Mouse (Mus musculus): ENCODE measurements at regions not wholly inside any gene's neighbourhood (a gene's known extent, or its start where the extent isn't known, plus 50 kb on each side); places are given as distances from the start of the nearest gene placed in this dataset.

GRCm38 (mm10) chr5:120252551-120252950 lies 136.3 kb downstream of the Rbm19 start:
- TF ChIP-seq CTCF (IDR thresholded peaks at IDR 0.05), result peak; percentile 60
- no peak for TF ChIP-seq EP300 (IDR thresholded peaks at IDR 0.05)
